Mouse (Mus musculus): ENCODE data around the gene Gzmm.
"Not testable (repeated sequence)": the region's sequence is repeated elsewhere in the genome, so short reads cannot be mapped to it uniquely, and the experiment has no call there.

The Gzmm gene

GRCm38 (mm10) chr10:79701443-79702129 is 12.8 kb downstream of the Gzmm start:
- DNase-seq (ENCODE audit: low read depth, low spot score), result no peak

GRCm38 (mm10) chr10:79702970-79703369 is 14.2 kb downstream of the Gzmm start:
- not testable (repeated sequence) for DNase-seq (ENCODE audit: low read depth, low spot score)

- DNase-seq (ENCODE audit: low read depth, low spot score), result no peak
Observed at GRCm38 (mm10) chr10:79703541-79703940, 14.7 kb downstream of the Gzmm start.

- DNase-seq (ENCODE audit: low read depth, low spot score), result peak; percentile 98
Observed at GRCm38 (mm10) chr10:79704065-79704969, 15.5 kb downstream of the Gzmm start, which contains the start of gene Bsg. TSS of gene Bsg (plus strand) at chr10:79704491.

GRCm38 (mm10) chr10:79704970-79705360 is 16.1 kb downstream of the Gzmm start:
- DNase-seq (ENCODE audit: low read depth, low spot score), result no peak

- no peak for DNase-seq (ENCODE audit: low read depth, low spot score)
Observed at GRCm38 (mm10) chr10:79705951-79706350, 17.1 kb downstream of the Gzmm start.

GRCm38 (mm10) chr10:79706406-79707094 is 17.7 kb downstream of the Gzmm start:
- DNase-seq (ENCODE audit: low read depth, low spot score), result no peak

GRCm38 (mm10) chr10:79707162-79707561 is 18.3 kb downstream of the Gzmm start:
- no peak for DNase-seq (ENCODE audit: low read depth, low spot score)

- no peak for DNase-seq (ENCODE audit: low read depth, low spot score)
Observed at GRCm38 (mm10) chr10:79707759-79708158, 18.9 kb downstream of the Gzmm start.

- DNase-seq (ENCODE audit: low read depth, low spot score), result no peak
Observed at GRCm38 (mm10) chr10:79708668-79709067, 19.8 kb downstream of the Gzmm start.

- DNase-seq (ENCODE audit: low read depth, low spot score), result no peak
Observed at GRCm38 (mm10) chr10:79709307-79709706, 20.5 kb downstream of the Gzmm start.

GRCm38 (mm10) chr10:79712029-79712428 is 23.2 kb downstream of the Gzmm start:
- DNase-seq (ENCODE audit: low read depth, low spot score), result no peak

GRCm38 (mm10) chr10:79712499-79713126 is 23.8 kb downstream of the Gzmm start:
- DNase-seq (ENCODE audit: low read depth, low spot score), result no peak

- no peak for DNase-seq (ENCODE audit: low read depth, low spot score)
Observed at GRCm38 (mm10) chr10:79713163-79713562, 24.3 kb downstream of the Gzmm start.

GRCm38 (mm10) chr10:79714996-79715395 is 26.2 kb downstream of the Gzmm start:
- DNase-seq (ENCODE audit: low read depth, low spot score), result no peak

GRCm38 (mm10) chr10:79716254-79716987 is 27.6 kb downstream of the Gzmm start, which contains the start of gene Hcn2:
TSS of gene Hcn2 (plus strand) at chr10:79716634.
- DNase-seq (ENCODE audit: low read depth, low spot score), result no peak

GRCm38 (mm10) chr10:79716988-79717355 is 28.2 kb downstream of the Gzmm start:
- DNase-seq (ENCODE audit: low read depth, low spot score), result no peak

- no peak for DNase-seq (ENCODE audit: low read depth, low spot score)
Observed at GRCm38 (mm10) chr10:79717640-79718357, 29.0 kb downstream of the Gzmm start.

GRCm38 (mm10) chr10:79721089-79721488 is 32.3 kb downstream of the Gzmm start:
- no peak for DNase-seq (ENCODE audit: low read depth, low spot score)

GRCm38 (mm10) chr10:79723047-79723446 is 34.2 kb downstream of the Gzmm start:
- DNase-seq (ENCODE audit: low read depth, low spot score), result no peak
